Mouse (Mus musculus): ENCODE measurements around the gene Hoxa10.

Gene Hoxa10

GRCm38 (mm10) chr6:52229558-52230416 lies 10.9 kb downstream of the Hoxa10 start:
- DNase-seq (ENCODE audit: low spot score), result no peak

- DNase-seq (ENCODE audit: low spot score), result no peak
Measured at GRCm38 (mm10) chr6:52228475-52229465, 11.9 kb downstream of the Hoxa10 start.

GRCm38 (mm10) chr6:52227470-52228222 lies 13.0 kb downstream of the Hoxa10 start:
- no peak for DNase-seq (ENCODE audit: low spot score)

- peak; percentile 43 for DNase-seq (ENCODE audit: low spot score)
Measured at GRCm38 (mm10) chr6:52226569-52227257, 13.9 kb downstream of the Hoxa10 start.

- DNase-seq (ENCODE audit: low spot score), result no peak
Measured at GRCm38 (mm10) chr6:52225612-52226568, 14.8 kb downstream of the Hoxa10 start.

GRCm38 (mm10) chr6:52224895-52225611 lies 15.6 kb downstream of the Hoxa10 start:
- no peak for DNase-seq (ENCODE audit: low spot score)

- DNase-seq (ENCODE audit: low spot score), result no peak
Measured at GRCm38 (mm10) chr6:52223939-52224760, 16.5 kb downstream of the Hoxa10 start.

GRCm38 (mm10) chr6:52222729-52223128 lies 17.9 kb downstream of the Hoxa10 start:
- no peak for DNase-seq (ENCODE audit: low spot score)

- no peak for DNase-seq (ENCODE audit: low spot score)
Measured at GRCm38 (mm10) chr6:52221993-52222685, 18.5 kb downstream of the Hoxa10 start.

GRCm38 (mm10) chr6:52221337-52221992 lies 19.2 kb downstream of the Hoxa10 start, which contains the start of gene Hoxa7:
Gene Hoxa7 (minus strand): TSS chr6:52221854.
- peak; percentile 89 for DNase-seq (ENCODE audit: low spot score)

- DNase-seq (ENCODE audit: low spot score), result no peak
Measured at GRCm38 (mm10) chr6:52220865-52221310, 19.8 kb downstream of the Hoxa10 start.

- DNase-seq (ENCODE audit: low spot score), result no peak
Measured at GRCm38 (mm10) chr6:52220003-52220864, 20.4 kb downstream of the Hoxa10 start.

GRCm38 (mm10) chr6:52219234-52219942 lies 21.3 kb downstream of the Hoxa10 start:
- DNase-seq (ENCODE audit: low spot score), result no peak

GRCm38 (mm10) chr6:52218643-52219215 lies 21.9 kb downstream of the Hoxa10 start:
- DNase-seq (ENCODE audit: low spot score), result no peak

Data from adipocyte (in vitro differentiated cells).